Mouse (Mus musculus) kidney, adult 2 months (tissue): ENCODE measurements around the gene Rbm20.

Experiments used
- CTCF ChIP-seq: fragments of 200-500 bp; conservative IDR thresholded peaks from 2 replicates; pipeline ENCODE4 v1.5.1; 2011; ENCODE audit warnings: low read depth, mild to moderate bottlenecking, control low read depth, low read length, moderate library complexity, mixed read lengths; ENCODE audit not compliant: insufficient read depth, insufficient read length
- POLR2A ChIP-seq: fragments of 200-500 bp; IDR thresholded peaks from one replicate; pipeline ENCODE4 v1.6.1; 2011; ENCODE audit warnings: low read depth, low read length, control low read depth

- TF ChIP-seq POLR2A (no peak), CTCF (no peak)
Observed at GRCm38 (mm10) chr19:53741902-53742301, 64.8 kb downstream of the Rbm20 start.
